In the genomic region with DNA sequence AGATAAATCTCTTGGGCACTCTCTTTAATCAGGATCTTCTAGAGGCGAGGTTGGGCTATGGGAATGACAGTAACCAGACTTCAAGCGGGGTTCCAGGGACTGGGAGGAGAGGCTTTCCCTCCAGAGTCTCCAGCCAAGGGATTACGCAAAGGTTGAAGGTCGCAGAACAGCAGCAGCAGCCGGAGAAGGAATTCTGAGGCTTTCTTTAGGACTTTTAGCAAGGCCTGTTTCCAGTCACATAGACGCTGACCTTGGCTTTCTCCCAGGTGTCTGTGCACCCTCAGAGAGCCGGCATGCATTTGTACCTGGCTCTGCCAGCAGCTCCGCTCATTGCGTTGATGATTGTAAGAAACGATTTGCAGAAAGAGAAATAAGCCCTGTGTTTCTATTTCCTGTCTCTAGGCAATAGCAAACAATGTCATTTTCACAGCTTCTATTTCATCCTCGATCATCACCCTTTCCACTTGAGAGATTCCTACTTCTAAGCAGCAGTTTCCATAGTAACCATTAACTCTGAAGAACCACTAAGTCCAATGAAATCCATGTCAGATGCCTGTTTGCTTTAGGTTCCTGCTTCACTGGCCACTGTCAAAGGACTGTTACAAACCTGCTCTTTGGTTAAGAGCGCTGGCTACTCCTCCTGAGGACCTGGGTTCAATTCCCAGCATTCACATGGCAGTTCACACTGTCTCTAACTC, we compare ENCODE assay signal across 8 mouse cellular contexts.
DNase-seq lines count a peak whose midpoint lies in the region; ATAC-seq lines count a peak whose summit lies in the region.

No protein-coding gene starts in this region.

- no peak overlapping the region for H3K4me2 ChIP-seq in neural tube, embryonic 13.5 days
- peak overlapping the region; percentile 27; the same call in 1 of the 2 replicates for H3K4me2 ChIP-seq in hindbrain, embryonic 13.5 days

- no peak overlapping the region for H3K9ac ChIP-seq in neural tube, embryonic 13.5 days
- H3K9ac ChIP-seq in hindbrain, embryonic 13.5 days: no peak overlapping the region

- no peak overlapping the region for H3K4me3 ChIP-seq in neural tube, embryonic 13.5 days
- no peak overlapping the region for H3K4me3 ChIP-seq in hindbrain, embryonic 13.5 days

- ATAC-seq in neural tube, embryonic 13.5 days (ENCODE audit: low read depth): peak; percentile 32; the same call in 1 of the 2 replicates
- ATAC-seq in hindbrain, embryonic 13.5 days (ENCODE audit: low FRiP score): peak; percentile 74

- 42% methylated on average over 12 of the region's 12 CpGs for WGBS in neural tube, embryonic 13.5 days
- WGBS in hindbrain, embryonic 13.5 days: 30% methylated on average over 12 of the region's 12 CpGs

- H3K4me1 ChIP-seq in neural tube, embryonic 13.5 days (replicated peaks): 0 out of 2 replicates have a peak, but pooled peaks cover 10% of the 10 kb centered on the region
- peaks cover 18% of the 10 kb centered on the region for H3K4me1 ChIP-seq in hindbrain, embryonic 13.5 days (replicated peaks)

- H3K27me3 ChIP-seq in neural tube, embryonic 13.5 days: no peaks in the 10 kb centered on the region
- H3K27me3 ChIP-seq in hindbrain, embryonic 13.5 days: no peaks in the 10 kb centered on the region

- peak overlapping the region; percentile 55 for H3K27ac ChIP-seq in neural tube, embryonic 13.5 days (replicated peaks)
- peak overlapping the region; percentile 83 for H3K27ac ChIP-seq in hindbrain, embryonic 13.5 days

- no peaks in the 10 kb centered on the region for H3K36me3 ChIP-seq in neural tube, embryonic 13.5 days
- H3K36me3 ChIP-seq in hindbrain, embryonic 13.5 days: no peaks in the 10 kb centered on the region

- no peak for DNase-seq in neural tube, embryonic 10.5 days (ENCODE audit: extremely low spot score, low spot score)
- peak; percentile 16 for DNase-seq in embryo, embryonic 9.5 days (ENCODE audit: extremely low spot score)
- peak; percentile 45 for DNase-seq in lung, postnatal 25 days (ENCODE audit: low spot score)
- peak; percentile 38 to 61 for DNase-seq in urinary bladder, postnatal 36 days (ENCODE audit: low spot score in 2 of 2)
- DNase-seq in thymus, postnatal 25 days: no peak
- DNase-seq in right cerebral cortex, postnatal 25 days: no peak

- no peaks in the 10 kb centered on the region for H3K9me3 ChIP-seq in neural tube, embryonic 13.5 days
- no peaks in the 10 kb centered on the region for H3K9me3 ChIP-seq in hindbrain, embryonic 13.5 days

Comparison
In these comparisons a context has a peak if more than half of its experiments do, and no peak if none do; other contexts are left out.
1. DNase-seq: peak in embryo, embryonic 9.5 days (single experiment), lung, postnatal 25 days (single experiment) and urinary bladder, postnatal 36 days (2 of 2); none in neural tube, embryonic 10.5 days (single experiment), thymus, postnatal 25 days (single experiment) and right cerebral cortex, postnatal 25 days (single experiment).